Mouse (Mus musculus): ENCODE results near the gene Dab1.

DNA sequence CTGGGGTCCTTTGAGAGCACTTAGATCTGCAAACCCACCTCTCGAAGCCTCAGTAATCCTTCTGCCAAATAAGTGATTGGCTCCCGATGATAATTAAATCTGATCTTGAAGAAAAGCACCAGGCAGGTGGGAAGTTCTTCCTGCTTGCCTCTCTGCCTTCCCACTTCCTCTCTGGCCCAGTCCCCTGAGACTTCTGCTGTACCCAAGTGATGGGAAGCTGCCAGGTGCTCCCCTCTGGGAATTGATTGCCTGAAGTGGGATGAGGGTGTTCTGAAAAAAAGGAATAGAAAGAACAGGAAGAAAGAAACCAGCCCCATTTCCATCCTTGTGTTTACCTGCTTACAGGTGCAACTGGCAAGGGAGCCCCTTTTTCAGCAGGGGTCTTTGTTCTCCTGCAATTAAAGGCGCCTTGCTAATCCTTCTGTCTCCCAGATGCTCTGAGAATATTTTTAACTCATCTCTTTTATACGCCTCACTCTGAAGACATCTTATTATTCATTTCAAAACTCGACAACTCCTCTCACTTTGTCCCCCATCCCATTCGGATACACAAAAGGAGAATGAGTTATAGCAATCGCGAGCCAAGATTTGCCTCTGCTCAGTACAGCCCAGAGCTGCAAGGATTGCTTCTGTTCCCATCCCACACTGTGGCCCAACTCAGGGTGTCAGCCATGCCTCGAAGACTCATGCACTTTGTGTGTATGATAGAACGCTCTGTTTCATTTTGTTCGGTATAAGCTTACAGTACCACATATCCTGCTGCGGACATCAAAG, 1043.9 kb downstream of the Dab1 start:
- TF ChIP-seq CTCF (IDR thresholded peaks at IDR 0.05; ENCODE audit: insufficient read depth, low read depth, low read length), result no peak
- no peak for TF ChIP-seq POLR2A (IDR thresholded peaks at IDR 0.05; ENCODE audit: insufficient read depth, low read depth, low read length)

Data from olfactory bulb, adult 2 months (tissue).